Mouse (Mus musculus) midbrain, embryonic 14.5 days (tissue): ENCODE measurements around the gene Ppp2r5d. TPM values are rescaled to one million over a fixed set of nuclear protein-coding genes. Genes with fewer than 3 reads are reported as not detected.

ENCODE experiments used
- ATAC-seq: fragments of 200-750 bp; cut with Nextera tagmentation; 2 replicates; pipeline ENCODE4 v1.8.0; 2017; ENCODE audit warnings: moderate number of reproducible peaks, moderate library complexity; ENCODE audit not compliant: low FRiP score, low TSS enrichment
- DNase-seq: peaks from one replicate; pipeline ENCODE4 v3.0.0-alpha.2; 2015
- H3K27ac ChIP-seq: fragments of 300-500 bp; sonication (generic); replicated peaks from 2 replicates; pipeline ENCODE4 v1.5.1; 2014; ENCODE audit warnings: mild to moderate bottlenecking, low read depth, low read length, moderate library complexity
- H3K27me3 ChIP-seq: fragments of 300-500 bp; sonication (generic); 2 replicates; pipeline ENCODE4 v1.6.1; 2014; ENCODE audit warnings: low read length, control low read depth, mixed read lengths; ENCODE audit not compliant: control insufficient read depth, insufficient read depth
- H3K36me3 ChIP-seq: fragments of 300-500 bp; sonication (generic); 2 replicates; pipeline ENCODE4 v1.6.1; 2014; ENCODE audit warnings: low read length, control low read depth; ENCODE audit not compliant: control insufficient read depth, insufficient read depth
- H3K4me1 ChIP-seq: fragments of 300-500 bp; sonication (generic); 2 replicates; pipeline ENCODE4 v1.6.1; 2014; ENCODE audit warnings: mild to moderate bottlenecking, antibody characterized with exemption, low read length, control low read depth; ENCODE audit not compliant: control insufficient read depth, insufficient read depth
- H3K4me2 ChIP-seq: fragments of 300-500 bp; sonication (generic); 2 replicates; pipeline ENCODE4 v1.6.1; 2014; ENCODE audit warnings: mild to moderate bottlenecking, low read length, moderate library complexity
- H3K4me3 ChIP-seq: fragments of 300-500 bp; sonication (generic); replicated peaks from 2 replicates; pipeline ENCODE4 v1.5.1; 2014; ENCODE audit warnings: low read depth, low read length
- H3K9ac ChIP-seq: fragments of 300-500 bp; sonication (generic); replicated peaks from 2 replicates; pipeline ENCODE4 v1.6.1; 2014; ENCODE audit warnings: mild to moderate bottlenecking, low read length, moderate library complexity
- H3K9me3 ChIP-seq: fragments of 300-500 bp; sonication (generic); 2 replicates; pipeline ENCODE4 v1.6.1; 2016; ENCODE audit warnings: low read length, control low read depth, mixed read lengths; ENCODE audit not compliant: control insufficient read depth
- WGBS: fragments of 180-500 bp; shearing (Covaris S2); extraction: QIAGEN DNeasy Blood & Tissue Kit; methylation state at CpG from one replicate; pipeline ENCODE4 v1.1.7; 2014; 5-methylcytosine and 5-hydroxymethylcytosine counted together
- polyA plus RNA-seq: library from polyadenylated mRNA; unstranded; fragments of >200 nt; fragmentation: Nextera tagmentation; extraction: Ambion mirVana; gene quantifications from 2 replicates; pipeline ENCODE4 v1.2.1, GENCODE M21; 2014

The Ppp2r5d gene
- polyA plus RNA-seq, 1 experiment from 2014 or later, result 81.4 TPM

GRCm38 (mm10) chr17:46698515-46698914 lies 6.4 kb downstream of the Ppp2r5d start:
- Histone ChIP-seq H3K4me3 (no peak overlapping the region), H3K9me3 (no peaks in the 10 kb centered on the region), H3K4me1 (peaks cover 7% of the 10 kb centered on the region), H3K27me3 (no peaks in the 10 kb centered on the region), H3K9ac (no peak overlapping the region), H3K4me2 (no peak overlapping the region), H3K36me3 (peaks cover 22% of the 10 kb centered on the region), H3K27ac (no peak overlapping the region)
- ATAC-seq (no peak), DNase-seq (no peak)
- 94% methylated on average over 6 of the region's 6 CpGs for WGBS

GRCm38 (mm10) chr17:46694517-46695063 lies 10.3 kb downstream of the Ppp2r5d start:
- H3K4me2 ChIP-seq, result no peak overlapping the region
- H3K27ac ChIP-seq, result no peak overlapping the region
- DNase-seq (no peak), ATAC-seq (no peak)
- H3K9ac ChIP-seq, result no peak overlapping the region
- no peak overlapping the region for H3K4me3 ChIP-seq
- peaks cover 15% of the 10 kb centered on the region for H3K36me3 ChIP-seq
- no peaks in the 10 kb centered on the region for H3K4me1 ChIP-seq
- 54% methylated on average over 1 of the region's 1 CpGs for WGBS
- no peaks in the 10 kb centered on the region for H3K27me3 ChIP-seq
- no peaks in the 10 kb centered on the region for H3K9me3 ChIP-seq

GRCm38 (mm10) chr17:46691390-46691789 lies 13.5 kb downstream of the Ppp2r5d start:
- no peak overlapping the region for H3K4me3 ChIP-seq
- H3K36me3 ChIP-seq, result peaks cover 14% of the 10 kb centered on the region
- no peak overlapping the region for H3K9ac ChIP-seq
- no peaks in the 10 kb centered on the region for H3K4me1 ChIP-seq
- ATAC-seq, result no peak
- no peak for DNase-seq
- WGBS, result 94% methylated on average over 2 of the region's 2 CpGs
- no peak overlapping the region for H3K27ac ChIP-seq
- no peak overlapping the region for H3K4me2 ChIP-seq
- H3K9me3 ChIP-seq, result no peaks in the 10 kb centered on the region
- H3K27me3 ChIP-seq, result no peaks in the 10 kb centered on the region

- WGBS, result 94% methylated on average over 12 of the region's 12 CpGs
- DNase-seq (no peak), ATAC-seq (no peak)
- no peaks in the 10 kb centered on the region for H3K27me3 ChIP-seq
- no peaks in the 10 kb centered on the region for H3K9me3 ChIP-seq
- no peak overlapping the region for H3K4me3 ChIP-seq
- H3K4me1 ChIP-seq, result no peaks in the 10 kb centered on the region
- no peak overlapping the region for H3K27ac ChIP-seq
- H3K36me3 ChIP-seq, result peaks cover 21% of the 10 kb centered on the region
- no peak overlapping the region for H3K9ac ChIP-seq
- no peak overlapping the region for H3K4me2 ChIP-seq
Measured at GRCm38 (mm10) chr17:46690665-46691064, 14.2 kb downstream of the Ppp2r5d start.

GRCm38 (mm10) chr17:46685913-46686312 lies 19.0 kb downstream of the Ppp2r5d start:
- Histone ChIP-seq H3K27me3 (no peaks in the 10 kb centered on the region), H3K4me3 (no peak overlapping the region), H3K9ac (no peak overlapping the region), H3K27ac (no peak overlapping the region), H3K4me1 (peaks cover 7% of the 10 kb centered on the region), H3K4me2 (no peak overlapping the region), H3K36me3 (peaks cover 53% of the 10 kb centered on the region), H3K9me3 (no peaks in the 10 kb centered on the region)
- DNase-seq (no peak), ATAC-seq (no peak)
- 94% methylated on average over 6 of the region's 6 CpGs for WGBS

GRCm38 (mm10) chr17:46682654-46683389 lies 22.1 kb downstream of the Ppp2r5d start:
- no peak for DNase-seq
- 84% methylated on average over 16 of the region's 16 CpGs for WGBS

GRCm38 (mm10) chr17:46681466-46682118 lies 23.3 kb downstream of the Ppp2r5d start:
- peak overlapping the region; percentile 61 for H3K27ac ChIP-seq
- H3K4me1 ChIP-seq, result peaks cover 19% of the 10 kb centered on the region
- peak overlapping the region; percentile 97 for H3K4me2 ChIP-seq
- no peaks in the 10 kb centered on the region for H3K9me3 ChIP-seq
- H3K9ac ChIP-seq, result peak overlapping the region; percentile 62
- DNase-seq (no peak), ATAC-seq (no peak)
- no peaks in the 10 kb centered on the region for H3K27me3 ChIP-seq
- peaks cover 56% of the 10 kb centered on the region for H3K36me3 ChIP-seq
- H3K4me3 ChIP-seq, result peak overlapping the region; percentile 82
- WGBS, result 24% methylated on average over 12 of the region's 12 CpGs

More at GRCm38 (mm10) chr17:46682654-46683389, 22.1 kb downstream of the Ppp2r5d start:
- H3K27ac ChIP-seq, result no peak overlapping the region
- H3K4me3 ChIP-seq, result no peak overlapping the region
- H3K9ac ChIP-seq, result no peak overlapping the region
- no peak for ATAC-seq
- peaks cover 56% of the 10 kb centered on the region for H3K36me3 ChIP-seq
- peaks cover 19% of the 10 kb centered on the region for H3K4me1 ChIP-seq
- H3K27me3 ChIP-seq, result no peaks in the 10 kb centered on the region
- no peak overlapping the region for H3K4me2 ChIP-seq
- H3K9me3 ChIP-seq, result no peaks in the 10 kb centered on the region

GRCm38 (mm10) chr17:46680760-46681373 lies 24.0 kb downstream of the Ppp2r5d start, which contains the start of gene Klhdc3:
TSS of gene Klhdc3 (minus strand) at chr17:46680914.
- Histone ChIP-seq H3K27ac (peak within 1 kb of the TSS; percentile 90), H3K4me2 (peak within 1 kb of the TSS; percentile 97), H3K9ac (peak within 1 kb of the TSS; percentile 69), H3K9me3 (no peaks in the 10 kb centered on the region), H3K36me3 (peaks cover 56% of the 10 kb centered on the region), H3K4me3 (peak within 1 kb of the TSS; percentile 82), H3K27me3 (no peaks in the 10 kb centered on the region), H3K4me1 (peaks cover 19% of the 10 kb centered on the region)
- under 1% methylated on average over 49 of the region's 49 CpGs for WGBS
- peak; percentile 99 for DNase-seq
- peak; percentile 98 for ATAC-seq
